Mouse (Mus musculus) gastrocnemius, adult 18-20 months (tissue): ENCODE data around the gene Dnajc9. TPM values are rescaled to one million over a fixed set of nuclear protein-coding genes. Genes with fewer than 3 reads are reported as not detected.

Source experiments
- DNase-seq: peaks from one replicate; pipeline ENCODE4 v3.0.0; 2021; ENCODE audit warnings: low spot score
- long read RNA-seq, 2 experiments: library from polyadenylated mRNA; stranded (forward); transcript quantifications; one replicate each; pipeline ENCODE4 v2.0.0; 2021
- total RNA-seq, 2 experiments: library from RNA; stranded (reverse); gene quantifications; 2 replicates each; pipeline ENCODE4 v1.2.3; 2021

Dnajc9 gene
- 10 to 100 TPM; 10.6 to 12.2 TPM for total RNA-seq
- long read RNA-seq, experiment 1, transcript Dnajc9-201 (5 exons, 1,631 nt): major isoform, 6 of 8 reads
- long read RNA-seq, experiment 1, partial matches to known transcripts: 1 of 8 reads
- long read RNA-seq, experiment 1, other reads (novel, unspliced or antisense): 0 of 8 reads
- long read RNA-seq, experiment 2, transcript Dnajc9-201 (5 exons, 1,631 nt): major isoform, 7 of 7 reads
- long read RNA-seq, experiment 2, partial matches to known transcripts: 0 of 7 reads
- long read RNA-seq, experiment 2, other reads (novel, unspliced or antisense): 0 of 7 reads

GRCm38 (mm10) chr14:20388441-20389129 lies at the start of gene Dnajc9:
Gene Dnajc9, minus strand, starts transcription at chr14:20388910.
- peak; percentile 94 for DNase-seq

GRCm38 (mm10) chr14:20436976-20437375 lies 48.3 kb upstream of the Dnajc9 start:
- DNase-seq: no peak

GRCm38 (mm10) chr14:20432420-20432819 lies 43.7 kb upstream of the Dnajc9 start:
- DNase-seq: peak; percentile 56

GRCm38 (mm10) chr14:20431726-20432125 lies 43.0 kb upstream of the Dnajc9 start:
- DNase-seq: peak; percentile 73

- DNase-seq: no peak
Measured at GRCm38 (mm10) chr14:20429833-20430232, 41.1 kb upstream of the Dnajc9 start.

- DNase-seq: no peak
Measured at GRCm38 (mm10) chr14:20428593-20428992, 39.9 kb upstream of the Dnajc9 start.

GRCm38 (mm10) chr14:20423046-20423445 lies 34.3 kb upstream of the Dnajc9 start:
- no peak for DNase-seq

GRCm38 (mm10) chr14:20422257-20422656 lies 33.5 kb upstream of the Dnajc9 start:
- no peak for DNase-seq

GRCm38 (mm10) chr14:20400071-20400470 lies 11.4 kb upstream of the Dnajc9 start:
- peak; percentile 57 for DNase-seq

- DNase-seq: no peak
Measured at GRCm38 (mm10) chr14:20398864-20399263, 10.2 kb upstream of the Dnajc9 start.

- peak; percentile 38 for DNase-seq
Measured at GRCm38 (mm10) chr14:20397220-20397619, 8.5 kb upstream of the Dnajc9 start.

GRCm38 (mm10) chr14:20393205-20393913 lies 4.6 kb upstream of the Dnajc9 start, which contains the start of gene Mrps16:
Gene Mrps16, minus strand, starts transcription at chr14:20393634.
- DNase-seq: peak; percentile 94

- no peak for DNase-seq
Measured at GRCm38 (mm10) chr14:20392326-20392725, 3.6 kb upstream of the Dnajc9 start.

- DNase-seq: no peak
Measured at GRCm38 (mm10) chr14:20389446-20390079, 853 bp upstream of the Dnajc9 start.

GRCm38 (mm10) chr14:20379753-20380430 lies 8.8 kb downstream of the Dnajc9 start:
- DNase-seq: no peak

- DNase-seq: no peak
Measured at GRCm38 (mm10) chr14:20379087-20379640, 9.5 kb downstream of the Dnajc9 start.

GRCm38 (mm10) chr14:20378313-20379061 lies 10.2 kb downstream of the Dnajc9 start:
- peak; percentile 42 for DNase-seq

- DNase-seq: no peak
Measured at GRCm38 (mm10) chr14:20377112-20377521, 11.6 kb downstream of the Dnajc9 start.

GRCm38 (mm10) chr14:20371854-20372253 lies 16.9 kb downstream of the Dnajc9 start:
- DNase-seq: no peak

GRCm38 (mm10) chr14:20370798-20371197 lies 17.9 kb downstream of the Dnajc9 start:
- no peak for DNase-seq
